ENCODE assay signal across 8 mouse cellular contexts in genomic region chr6:143751076-143752070, GRCm38 (mm10).
DNase-seq lines count a peak whose midpoint lies in the region; ATAC-seq and TF ChIP-seq lines count a peak whose summit lies in the region.

No protein-coding gene starts in this region.

- H3K9ac ChIP-seq in forebrain, embryonic 14.5 days (ENCODE audit: low read length) = no peak overlapping the region
- no peak overlapping the region for H3K9ac ChIP-seq in kidney, postnatal 0 days (ENCODE audit: low read depth, low read length)
- H3K9ac ChIP-seq in hindbrain, embryonic 16.5 days (ENCODE audit: low read depth, low read length) = no peak overlapping the region

- H3K27ac ChIP-seq in forebrain, embryonic 14.5 days (ENCODE audit: low read depth, low read length) = no peak overlapping the region
- no peak overlapping the region for H3K27ac ChIP-seq in forebrain, embryonic 10.5 days
- H3K27ac ChIP-seq in kidney, postnatal 0 days = no peak overlapping the region
- peak overlapping the region; percentile 39 for H3K27ac ChIP-seq in macrophage
- H3K27ac ChIP-seq in hindbrain, embryonic 16.5 days (ENCODE audit: low read depth, low read length) = no peak overlapping the region

- H3K4me2 ChIP-seq in forebrain, embryonic 14.5 days (ENCODE audit: low read length) = no peak overlapping the region
- peak overlapping the region; percentile 23; the same call in 1 of the 2 replicates for H3K4me2 ChIP-seq in kidney, postnatal 0 days (ENCODE audit: low read length)
- no peak overlapping the region for H3K4me2 ChIP-seq in hindbrain, embryonic 16.5 days (ENCODE audit: low read length)

- no peaks in the 10 kb centered on the region for H3K36me3 ChIP-seq in forebrain, embryonic 14.5 days (ENCODE audit: control insufficient read depth, insufficient read depth, low read length)
- no peaks in the 10 kb centered on the region for H3K36me3 ChIP-seq in forebrain, embryonic 10.5 days (replicated peaks)
- H3K36me3 ChIP-seq in kidney, postnatal 0 days (ENCODE audit: insufficient read depth, low read length) = no peaks in the 10 kb centered on the region
- no peaks in the 10 kb centered on the region for H3K36me3 ChIP-seq in macrophage (ENCODE audit: inconsistent target)
- no peaks in the 10 kb centered on the region for H3K36me3 ChIP-seq in hindbrain, embryonic 16.5 days (ENCODE audit: control insufficient read depth, insufficient read depth, low read length)

- H3K4me3 ChIP-seq in forebrain, embryonic 14.5 days (ENCODE audit: low read depth, low read length) = no peak overlapping the region
- no peak overlapping the region for H3K4me3 ChIP-seq in forebrain, embryonic 10.5 days
- peak overlapping the region; percentile 7; the same call in 1 of the 2 replicates for H3K4me3 ChIP-seq in kidney, postnatal 0 days (replicated peaks; ENCODE audit: low read depth, low read length)
- peak overlapping the region; percentile 24 for H3K4me3 ChIP-seq in macrophage (ENCODE audit: inconsistent target)
- no peak overlapping the region for H3K4me3 ChIP-seq in hindbrain, embryonic 16.5 days (ENCODE audit: low read length)

- no peak for TF ChIP-seq CTCF in kidney, postnatal 0 days (IDR thresholded peaks at IDR 0.05; ENCODE audit: low read depth)

- peak; percentile 31 for DNase-seq in forebrain, embryonic 14.5 days (ENCODE audit: low spot score)
- DNase-seq in forebrain, embryonic 10.5 days (ENCODE audit: extremely low spot score, low spot score) = no peak
- peak; percentile 9 for DNase-seq in kidney, postnatal 0 days (ENCODE audit: low spot score)
- DNase-seq in thymus, postnatal 25 days = peak; percentile 79
- no peak for DNase-seq in cerebellum, postnatal 14 days

- H3K27me3 ChIP-seq in forebrain, embryonic 14.5 days (replicated peaks; ENCODE audit: control insufficient read depth, insufficient read depth, low read length) = no peaks in the 10 kb centered on the region
- no peaks in the 10 kb centered on the region for H3K27me3 ChIP-seq in forebrain, embryonic 10.5 days (ENCODE audit: poor library complexity, severe bottlenecking)
- H3K27me3 ChIP-seq in kidney, postnatal 0 days (ENCODE audit: insufficient read depth, low read length) = no peaks in the 10 kb centered on the region
- H3K27me3 ChIP-seq in hindbrain, embryonic 16.5 days (replicated peaks; ENCODE audit: control insufficient read depth, insufficient read depth, low read length) = no peaks in the 10 kb centered on the region

- H3K79me2 ChIP-seq in macrophage (ENCODE audit: inconsistent target) = no peaks in the 10 kb centered on the region

- WGBS in forebrain, embryonic 14.5 days = 73% methylated on average over 14 of the region's 14 CpGs
- WGBS in forebrain, embryonic 10.5 days = 84% methylated on average over 14 of the region's 14 CpGs
- 68% methylated on average over 14 of the region's 14 CpGs for WGBS in kidney, postnatal 0 days
- 32% methylated on average over 14 of the region's 14 CpGs for WGBS in macrophage (ENCODE audit: missing documents)
- WGBS in hindbrain, embryonic 16.5 days = 82% methylated on average over 14 of the region's 14 CpGs

- no peaks in the 10 kb centered on the region for H3K9me3 ChIP-seq in forebrain, embryonic 14.5 days (replicated peaks; ENCODE audit: control insufficient read depth, low read length)
- no peaks in the 10 kb centered on the region for H3K9me3 ChIP-seq in forebrain, embryonic 10.5 days
- no peaks in the 10 kb centered on the region for H3K9me3 ChIP-seq in kidney, postnatal 0 days (replicated peaks; ENCODE audit: low read length)
- no peaks in the 10 kb centered on the region for H3K9me3 ChIP-seq in hindbrain, embryonic 16.5 days (ENCODE audit: control insufficient read depth, low read length)

- H3K4me1 ChIP-seq in forebrain, embryonic 14.5 days (ENCODE audit: control insufficient read depth, insufficient read depth, low read length) = no peaks in the 10 kb centered on the region
- H3K4me1 ChIP-seq in forebrain, embryonic 10.5 days = no peaks in the 10 kb centered on the region
- no peaks in the 10 kb centered on the region for H3K4me1 ChIP-seq in kidney, postnatal 0 days (replicated peaks; ENCODE audit: insufficient read depth, low read length)
- no peaks in the 10 kb centered on the region for H3K4me1 ChIP-seq in hindbrain, embryonic 16.5 days (ENCODE audit: control insufficient read depth, insufficient read depth, low read depth, low read length)

- no peak for ATAC-seq in forebrain, embryonic 14.5 days
- ATAC-seq in erythroid progenitor cell, adult 5-6 weeks (replicated peaks; ENCODE audit: low FRiP score, poor library complexity, severe bottlenecking) = peak; percentile 80
- no peak for ATAC-seq in kidney, postnatal 0 days (replicated peaks; ENCODE audit: low FRiP score, low read depth)
- ATAC-seq in hindbrain, embryonic 16.5 days = no peak

Comparison
In these comparisons a context has a peak if more than half of its experiments do, and no peak if none do; other contexts are left out.
1. DNase-seq: peak in forebrain, embryonic 14.5 days (single experiment), kidney, postnatal 0 days (single experiment) and thymus, postnatal 25 days (single experiment); none in forebrain, embryonic 10.5 days (single experiment) and cerebellum, postnatal 14 days (0 of 2).
2. H3K4me3 ChIP-seq: peak in kidney, postnatal 0 days (single experiment) and macrophage (single experiment); none in forebrain, embryonic 14.5 days (single experiment), forebrain, embryonic 10.5 days (single experiment) and hindbrain, embryonic 16.5 days (single experiment).